Mouse (Mus musculus) liver, embryonic 12.5 days (tissue): Measurements from ENCODE around the gene Upf1. TPM values are rescaled to one million over a fixed set of nuclear protein-coding genes. Genes with fewer than 3 reads are reported as not detected.

ENCODE experiments used
- ATAC-seq: fragments of 200-750 bp; cut with Nextera tagmentation; 2 replicates; pipeline ENCODE4 v1.8.0; 2017; ENCODE audit warnings: moderate number of reproducible peaks, mild to moderate bottlenecking, moderate library complexity
- H3K27ac ChIP-seq: fragments of 300-500 bp; sonication (generic); 2 replicates; pipeline ENCODE4 v1.5.1; 2016; ENCODE audit warnings: mild to moderate bottlenecking
- H3K27me3 ChIP-seq: fragments of 300-500 bp; sonication (generic); replicated peaks from 2 replicates; pipeline ENCODE4 v1.6.1; 2016; ENCODE audit warnings: mild to moderate bottlenecking, moderate library complexity
- H3K36me3 ChIP-seq: fragments of 300-500 bp; sonication (generic); 2 replicates; pipeline ENCODE4 v1.6.1; 2016; ENCODE audit warnings: mild to moderate bottlenecking, moderate library complexity
- H3K4me1 ChIP-seq: fragments of 300-500 bp; sonication (generic); 2 replicates; pipeline ENCODE4 v1.6.1; 2016
- H3K4me2 ChIP-seq: fragments of 300-500 bp; sonication (generic); 2 replicates; pipeline ENCODE4 v1.6.1; 2016; ENCODE audit warnings: mild to moderate bottlenecking, moderate library complexity
- H3K4me3 ChIP-seq: fragments of 300-500 bp; sonication (generic); 2 replicates; pipeline ENCODE4 v1.5.1; 2016; ENCODE audit warnings: mild to moderate bottlenecking, moderate library complexity
- H3K9ac ChIP-seq: fragments of 300-500 bp; sonication (generic); 2 replicates; pipeline ENCODE4 v1.6.1; 2016; ENCODE audit warnings: mild to moderate bottlenecking, moderate library complexity
- H3K9me3 ChIP-seq: fragments of 300-500 bp; sonication (generic); replicated peaks from 2 replicates; pipeline ENCODE4 v1.6.1; 2016; ENCODE audit warnings: mild to moderate bottlenecking, moderate library complexity
- WGBS: fragments of 180-500 bp; shearing (Covaris S2); methylation state at CpG from one replicate; pipeline ENCODE4 v1.1.7; 2016; ENCODE audit not compliant: insufficient replicate concordance; 5-methylcytosine and 5-hydroxymethylcytosine counted together
- polyA plus RNA-seq: library from polyadenylated mRNA; unstranded; fragments of >200 nt; fragmentation: Nextera tagmentation; extraction: Ambion mirVana; gene quantifications from 2 replicates; pipeline ENCODE4 v1.2.1, GENCODE M21; 2016

Gene Upf1
- polyA plus RNA-seq, 1 experiment from 2014 or later: 30.5 TPM

- ATAC-seq: peak; percentile 82
- peak within 1 kb of the TSS; percentile 49; the same call in 1 of the 2 replicates for H3K27ac ChIP-seq
- peak within 1 kb of the TSS; percentile 72 for H3K9ac ChIP-seq
- peak within 1 kb of the TSS; percentile 65 for H3K4me3 ChIP-seq
- WGBS: under 1% methylated on average over 36 of the region's 36 CpGs
- no peaks in the 10 kb centered on the region for H3K27me3 ChIP-seq
- H3K4me1 ChIP-seq: peaks cover 52% of the 10 kb centered on the region
- H3K4me2 ChIP-seq: peak within 1 kb of the TSS; percentile 85
- peaks cover 29% of the 10 kb centered on the region for H3K36me3 ChIP-seq
- peaks cover 4% of the 10 kb centered on the region; the same call in 1 of the 2 replicates for H3K9me3 ChIP-seq
These were observed 70.4 kb downstream of the Upf1 start, which contains the start of gene Homer3 for GRCm38 (mm10) chr8:70282603-70283135. Gene Homer3, plus strand, starts transcription at chr8:70282827.

Other genes starting within 250 kb of the Upf1 start
- not detected in 2 replicates for gene Ncan, start 232.4 kb downstream of the Upf1 start, polyA plus RNA-seq
- 30.9 and 33.0 TPM in 2 replicates for gene Nr2c2ap, start 221.9 kb downstream of the Upf1 start, polyA plus RNA-seq
- gene Rfxank, start 214.1 kb downstream of the Upf1 start, polyA plus RNA-seq: 9.6 and 9.8 TPM in 2 replicates
- gene Borcs8, start 213.8 kb downstream of the Upf1 start, polyA plus RNA-seq: 25.1 and 28.8 TPM in 2 replicates
- 0.23 and 0.36 TPM in 2 replicates for gene Mef2b, start 213.6 kb downstream of the Upf1 start, polyA plus RNA-seq
- 37.7 and 39.4 TPM in 2 replicates for gene Tmem161a, start 180.9 kb downstream of the Upf1 start, polyA plus RNA-seq
- 6.6 and 8.5 TPM in 2 replicates for gene Slc25a42, start 141.0 kb downstream of the Upf1 start, polyA plus RNA-seq
- gene Sugp2, start 119.1 kb downstream of the Upf1 start, polyA plus RNA-seq: 24.4 and 24.7 TPM in 2 replicates
- gene Armc6, start 118.8 kb downstream of the Upf1 start, polyA plus RNA-seq: 23.9 and 24.8 TPM in 2 replicates
- gene Homer3, start 70.5 kb downstream of the Upf1 start, polyA plus RNA-seq: 19.6 and 21.4 TPM in 2 replicates
- gene Ddx49, start 50.8 kb downstream of the Upf1 start, polyA plus RNA-seq: 37.0 and 40.0 TPM in 2 replicates
- 205 and 212 TPM in 2 replicates for gene Cope, start 50.8 kb downstream of the Upf1 start, polyA plus RNA-seq
- gene Cers1, start 37.5 kb downstream of the Upf1 start, polyA plus RNA-seq: 0.45 and 0.63 TPM in 2 replicates
- gene Gdf1, start 23.5 kb downstream of the Upf1 start, polyA plus RNA-seq: 1.0 and 1.5 TPM in 2 replicates
- 0.27 and 0.63 TPM in 2 replicates for gene Comp, start 20.3 kb upstream of the Upf1 start, polyA plus RNA-seq
- gene Crtc1, start 86.3 kb upstream of the Upf1 start, polyA plus RNA-seq: 6.6 and 6.9 TPM in 2 replicates
- 9.4 and 9.5 TPM in 2 replicates for gene Klhl26, start 123.7 kb upstream of the Upf1 start, polyA plus RNA-seq
- 0.18 and 0.37 TPM in 2 replicates for gene Tmem59l, start 134.1 kb upstream of the Upf1 start, polyA plus RNA-seq
- gene Crlf1, start 139.9 kb upstream of the Upf1 start, polyA plus RNA-seq: 3.9 and 4.0 TPM in 2 replicates
- 85.6 and 86.6 TPM in 2 replicates for gene Rex1bd, start 153.5 kb upstream of the Upf1 start, polyA plus RNA-seq
- 841 and 876 TPM in 2 replicates for gene Uba52, start 157.5 kb upstream of the Upf1 start, polyA plus RNA-seq
- gene Fkbp8, start 174.4 kb upstream of the Upf1 start, polyA plus RNA-seq: 223 and 224 TPM in 2 replicates
- gene Kxd1, start 174.7 kb upstream of the Upf1 start, polyA plus RNA-seq: 44.7 and 45.0 TPM in 2 replicates
- 13.1 TPM in 2 replicates for gene Ell, start 186.2 kb upstream of the Upf1 start, polyA plus RNA-seq
- 114 and 115 TPM in 2 replicates for gene Isyna1, start 241.1 kb upstream of the Upf1 start, polyA plus RNA-seq